Mouse (Mus musculus): ENCODE data around the gene Calr3.

The Calr3 gene

DNA sequence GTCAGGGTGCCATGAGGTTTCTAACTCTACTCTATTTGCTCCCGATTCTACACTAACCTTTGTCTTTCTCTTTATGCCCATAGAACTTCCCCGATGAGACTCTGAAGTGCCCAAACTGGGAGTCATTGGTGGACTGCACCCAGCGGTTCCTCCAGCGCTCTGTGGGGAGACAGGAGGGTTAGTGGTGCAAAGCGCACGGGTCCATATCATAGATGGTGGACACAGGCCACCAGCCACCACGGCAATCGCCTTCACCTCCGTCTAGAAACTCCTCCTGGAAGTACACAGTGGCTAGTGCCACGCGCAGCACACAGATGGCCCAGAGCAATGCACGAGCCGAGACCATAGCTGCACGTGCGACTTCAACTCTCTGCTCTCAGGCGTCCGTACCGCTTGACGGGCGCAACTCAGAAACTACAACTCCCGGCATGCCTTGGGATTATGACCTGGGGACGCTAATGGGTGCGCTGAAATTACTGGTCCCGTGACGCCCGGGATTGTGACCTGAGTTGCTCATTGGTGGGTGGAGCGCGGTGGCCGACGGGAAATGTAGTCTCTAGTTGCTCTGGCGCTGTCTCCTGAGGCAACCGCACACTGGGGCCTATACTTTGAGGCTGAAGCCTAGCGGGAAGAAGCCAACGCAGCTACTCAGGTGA, at the start of gene Calr3, which contains the start of gene 1700030K09Rik:
Calr3 (minus strand) TSS at position 533 of the 656 bp plus-strand sequence.
1700030K09Rik (plus strand) TSS at position 543 of the 656 bp plus-strand sequence.
- in situ Hi-C loops (cut with MseI, MboI) = no loop called here

- in situ Hi-C loops (cut with MseI, MboI) = no loop called here
Measured at GRCm38 (mm10) chr8:72493381-72493780, 49.7 kb upstream of the Calr3 start.

DNA sequence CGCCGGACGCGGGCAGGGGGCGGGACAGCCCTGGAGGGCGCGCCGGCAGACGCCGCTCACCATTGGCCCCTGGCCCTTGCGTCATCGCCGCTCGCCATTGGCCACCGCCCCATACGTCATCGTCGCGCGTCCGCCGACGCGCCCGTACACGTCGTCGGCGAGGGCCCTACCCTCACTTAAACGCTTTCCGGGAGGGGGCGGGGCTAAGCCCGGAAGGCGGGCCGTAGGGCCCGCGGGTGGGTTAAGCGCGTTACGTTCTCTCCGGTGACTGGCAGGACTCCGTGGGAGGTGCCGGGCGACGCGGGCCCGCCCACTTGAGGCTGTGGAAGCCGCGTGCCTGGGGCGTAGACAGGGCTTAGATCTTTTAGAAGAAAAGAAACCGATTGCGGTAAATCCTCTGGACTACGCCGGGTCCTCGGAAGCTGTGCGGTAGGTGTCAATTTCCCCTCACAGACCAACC, 49.0 kb upstream of the Calr3 start:
- in situ Hi-C loops (cut with MseI, MboI) = no loop called here

GRCm38 (mm10) chr8:72491680-72492621, 48.3 kb upstream of the Calr3 start, which contains the start of gene Slc35e1:
Gene Slc35e1 (minus strand): TSS chr8:72492614.
- in situ Hi-C loops (cut with MseI, MboI) = no loop called here

DNA sequence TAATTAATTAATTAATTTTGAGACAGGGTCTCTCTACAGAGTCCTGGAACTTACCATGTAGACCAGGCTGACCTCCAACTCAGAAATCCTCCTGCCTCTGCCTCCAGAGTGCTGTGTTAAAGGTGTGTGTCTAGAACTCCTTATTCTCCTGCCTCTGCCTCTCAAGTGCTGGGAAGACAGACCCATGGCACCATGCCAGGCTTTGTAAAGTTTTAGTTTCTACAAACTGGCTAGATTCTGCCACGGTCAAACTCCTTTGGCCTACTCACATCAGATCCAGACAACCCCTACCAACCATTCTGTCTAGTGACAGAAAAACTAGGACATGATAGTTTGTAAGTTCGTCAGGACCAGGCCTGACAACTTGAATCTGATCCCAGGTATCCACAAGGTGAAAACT, 47.3 kb upstream of the Calr3 start:
- in situ Hi-C loops (cut with MseI, MboI) = no loop called here

DNA sequence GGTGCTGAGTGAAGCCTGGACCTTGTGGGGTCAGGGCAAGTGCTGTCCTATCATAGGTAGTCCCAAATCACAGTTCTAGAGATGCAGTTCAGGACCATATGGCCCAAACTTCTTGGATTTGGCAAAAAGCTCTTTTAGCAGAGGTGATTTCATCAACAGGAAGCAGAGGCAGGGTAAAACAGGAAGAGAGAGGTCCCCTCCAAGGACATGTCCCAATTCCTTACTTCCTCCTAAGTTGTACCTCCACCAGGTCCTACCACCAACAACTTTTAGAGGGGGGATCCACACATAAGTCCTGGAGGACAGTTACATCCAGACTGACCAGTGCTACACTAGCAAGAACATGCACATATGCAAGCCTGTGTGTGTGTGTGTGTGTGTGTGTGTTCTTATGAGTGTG, 43.3 kb upstream of the Calr3 start:
- in situ Hi-C loops (cut with MseI, MboI) = no loop called here

DNA sequence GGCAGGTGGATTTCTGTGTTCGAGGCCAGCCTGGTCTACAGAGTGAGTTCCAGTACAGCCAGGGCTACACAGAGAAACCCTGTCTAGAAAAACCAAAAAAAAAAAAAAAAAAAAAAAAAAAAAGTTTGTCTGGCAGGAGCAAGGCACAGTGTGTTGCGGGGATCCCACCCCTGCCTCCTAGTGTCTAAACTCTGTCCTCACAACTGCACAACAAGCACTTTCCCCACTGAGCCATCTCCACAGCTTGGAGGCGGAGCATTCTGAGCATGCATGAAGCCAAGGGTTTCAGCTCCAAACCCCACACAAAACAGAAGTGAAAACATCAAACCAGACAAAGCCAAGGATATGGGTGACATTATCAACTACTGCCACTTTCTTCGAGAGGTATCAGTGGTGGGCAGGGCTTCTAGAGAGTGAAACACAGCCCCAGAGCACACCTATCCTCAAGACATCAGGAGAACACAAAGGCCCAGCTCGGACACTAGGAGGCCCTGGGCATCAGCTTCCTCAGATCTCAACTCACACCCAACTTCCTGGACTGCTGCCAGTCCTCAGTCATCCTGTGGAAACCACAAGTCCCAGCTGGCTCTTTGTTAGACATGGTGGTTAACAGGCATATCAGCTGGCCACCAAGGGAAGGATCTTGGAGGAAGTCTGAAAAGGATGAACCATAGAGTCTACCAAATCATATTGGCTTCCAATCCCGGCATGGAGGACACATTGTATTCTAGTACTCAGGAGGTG, 42.0 kb upstream of the Calr3 start:
- in situ Hi-C loops (cut with MseI, MboI) = no loop called here

DNA sequence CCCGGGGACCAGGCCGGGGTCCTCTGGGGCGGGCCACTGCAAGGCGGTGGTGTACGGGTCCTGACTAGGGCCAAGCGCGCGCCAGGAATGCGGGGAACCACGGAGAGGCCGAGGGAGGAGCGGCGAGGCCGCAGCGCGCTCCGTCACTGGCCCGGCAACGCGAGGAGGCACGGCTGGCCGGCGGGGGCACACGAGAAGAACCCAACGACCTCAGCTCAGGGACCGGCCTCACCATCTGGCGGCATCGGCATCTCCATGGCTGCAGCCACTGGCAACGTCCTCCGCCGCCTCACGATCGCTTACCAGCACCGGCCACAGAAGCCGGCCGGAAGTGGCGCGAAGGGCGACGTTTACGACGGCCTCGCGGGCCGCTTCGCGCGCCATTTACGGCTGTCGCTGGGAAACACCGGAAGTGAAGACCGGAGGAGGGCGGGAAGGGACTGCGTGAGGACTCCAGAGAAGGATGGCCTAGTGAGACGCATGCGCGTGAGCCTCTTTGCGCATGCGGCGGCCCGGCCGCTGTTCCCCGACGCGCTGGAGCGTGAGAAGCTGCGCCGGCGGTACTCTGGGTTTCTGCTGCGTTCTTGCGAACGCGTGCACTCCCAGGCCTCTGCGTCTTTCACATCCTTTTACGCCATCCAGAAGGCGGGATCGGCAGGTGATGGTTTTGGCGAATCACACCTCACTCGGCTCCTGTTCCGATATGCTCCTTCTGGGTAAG, 31.3 kb upstream of the Calr3 start, which contains the start of gene Cherp:
Cherp (minus strand) TSS at position 401 of the 721 bp plus-strand sequence.
- in situ Hi-C loops (cut with MseI, MboI) = no loop called here

DNA sequence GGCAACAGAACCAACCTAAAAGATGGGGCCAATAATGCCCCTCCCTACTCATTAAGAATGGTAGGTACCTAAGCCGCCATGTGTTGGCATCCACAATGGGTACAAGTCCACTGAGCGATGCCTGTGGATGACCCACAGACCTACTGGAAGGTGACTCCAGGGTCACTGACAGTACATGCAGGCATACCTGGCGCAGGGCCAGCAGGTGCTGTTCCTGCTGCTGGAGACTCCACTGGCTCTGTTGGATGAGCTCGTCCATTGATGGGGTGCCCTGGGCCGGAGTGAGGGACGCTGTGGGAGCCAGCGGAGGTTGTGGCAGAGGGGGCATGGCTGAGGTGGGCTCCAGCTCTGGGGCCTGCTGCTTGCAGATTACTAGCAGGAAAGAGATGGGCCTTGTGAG, 27.0 kb upstream of the Calr3 start:
- in situ Hi-C loops (cut with MseI, MboI) = no loop called here

DNA sequence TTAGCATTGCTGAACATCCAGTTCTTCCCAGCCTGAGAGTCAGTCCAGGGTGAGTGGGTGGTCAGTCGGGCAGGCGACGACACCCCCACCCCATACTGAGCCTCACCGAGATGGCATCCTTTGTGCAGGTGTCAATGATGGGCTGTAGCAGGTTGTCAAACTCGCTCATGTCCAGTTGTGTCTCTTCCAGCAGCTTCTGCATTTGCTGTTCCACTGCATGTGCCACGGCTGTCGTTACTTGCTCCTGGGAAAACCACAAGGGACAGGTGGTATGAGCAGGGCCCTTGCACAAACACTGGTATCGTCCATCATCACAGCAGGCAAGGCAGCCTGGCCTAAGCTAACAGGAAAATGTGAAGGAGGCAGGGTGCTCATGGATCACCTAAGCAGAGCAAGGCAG, 26.3 kb upstream of the Calr3 start:
- in situ Hi-C loops (cut with MseI, MboI) = no loop called here

- in situ Hi-C loops (cut with MseI, MboI) = no loop called here
Measured at GRCm38 (mm10) chr8:72469243-72469642, 25.6 kb upstream of the Calr3 start.

DNA sequence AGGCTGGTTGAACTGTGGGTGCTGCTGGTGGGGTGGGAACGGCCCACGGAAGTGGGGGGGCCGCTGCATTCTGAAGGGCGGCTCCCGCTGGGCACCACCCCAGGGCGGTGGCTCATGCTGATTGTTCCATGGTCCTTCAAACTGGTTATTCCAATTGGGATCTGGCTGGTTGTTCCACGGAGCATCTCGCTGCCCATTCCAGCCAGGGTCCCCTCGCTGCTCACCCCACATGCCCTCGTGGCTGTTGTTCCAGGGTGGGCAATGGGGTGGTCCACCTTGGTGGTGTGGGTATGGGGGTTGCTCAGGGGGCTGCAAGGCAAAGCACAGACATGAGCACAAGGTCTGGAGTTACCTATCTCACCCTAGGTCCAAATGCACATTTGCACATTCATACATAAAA, 20.5 kb upstream of the Calr3 start:
- in situ Hi-C loops (cut with MseI, MboI) = no loop called here

DNA sequence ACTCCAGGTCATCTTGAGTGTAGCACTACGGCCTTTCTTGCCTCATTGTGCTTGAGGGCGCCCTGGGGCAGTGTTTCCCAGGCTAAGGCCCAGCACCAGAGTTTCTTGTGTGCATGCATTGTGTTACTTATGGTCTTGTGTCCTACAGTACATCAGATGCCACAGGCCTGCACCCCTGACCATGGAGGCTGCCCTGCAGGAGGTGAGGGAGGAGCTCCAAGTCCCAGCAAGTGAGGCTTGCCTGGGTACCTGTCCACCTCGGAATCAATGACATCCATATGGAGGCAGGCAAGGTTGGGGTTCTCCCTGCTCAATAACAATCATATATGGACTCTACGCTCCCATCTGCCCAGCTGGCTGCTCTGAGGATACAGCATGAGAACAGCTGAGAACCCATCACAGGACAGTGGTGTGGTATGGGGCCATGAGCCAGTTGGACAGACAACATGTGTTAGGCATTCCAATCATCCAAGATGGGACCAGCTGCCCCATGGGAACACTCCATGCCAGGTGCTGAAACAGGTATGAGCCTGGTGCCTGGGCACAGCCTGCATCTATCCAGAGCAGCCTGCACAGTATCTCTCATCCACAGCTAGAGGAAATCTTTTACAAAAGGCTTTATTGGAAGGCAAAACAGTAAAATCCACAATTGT, 16.3 kb upstream of the Calr3 start:
- in situ Hi-C loops (cut with MseI, MboI) = no loop called here

DNA sequence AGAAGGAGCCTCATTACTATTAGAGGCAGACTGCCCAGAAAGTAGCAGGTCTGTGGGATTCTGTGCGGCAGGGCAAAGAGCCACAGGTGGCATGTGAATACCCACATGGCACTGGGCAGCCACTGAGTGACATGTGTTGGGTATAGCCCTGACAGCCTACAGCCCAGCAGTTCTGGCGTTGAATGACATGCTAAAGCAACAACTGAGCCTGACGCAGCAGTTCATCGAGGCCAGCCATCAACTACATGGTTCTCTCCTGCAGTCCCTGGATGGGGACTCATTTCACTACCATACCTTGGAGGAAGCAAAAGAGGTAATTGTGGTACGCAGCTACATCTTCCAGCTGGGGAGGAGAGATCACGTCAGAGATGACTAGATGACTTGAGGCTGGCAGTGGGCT, 14.8 kb upstream of the Calr3 start:
- in situ Hi-C loops (cut with MseI, MboI) = no loop called here

DNA sequence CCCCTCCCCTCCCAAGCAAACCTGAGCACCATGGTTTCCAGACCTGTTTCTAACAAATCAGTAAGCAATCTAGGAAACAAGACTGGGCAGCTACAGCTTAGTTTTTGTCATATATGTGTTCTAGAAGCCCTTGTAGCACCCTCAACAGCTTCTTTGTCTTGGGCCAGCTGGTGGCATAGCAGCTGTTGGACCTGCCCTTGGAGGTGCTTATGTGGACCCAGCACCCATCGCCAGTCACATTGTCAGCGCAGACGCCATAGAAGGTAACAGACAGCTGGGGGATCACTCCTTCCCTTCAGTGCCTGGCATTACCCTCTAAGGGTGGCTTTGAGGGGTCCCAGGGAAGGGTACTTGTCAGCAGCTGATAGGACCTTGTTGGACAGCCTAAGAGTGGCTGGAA, 14.1 kb upstream of the Calr3 start:
- in situ Hi-C loops (cut with MseI, MboI) = no loop called here

DNA sequence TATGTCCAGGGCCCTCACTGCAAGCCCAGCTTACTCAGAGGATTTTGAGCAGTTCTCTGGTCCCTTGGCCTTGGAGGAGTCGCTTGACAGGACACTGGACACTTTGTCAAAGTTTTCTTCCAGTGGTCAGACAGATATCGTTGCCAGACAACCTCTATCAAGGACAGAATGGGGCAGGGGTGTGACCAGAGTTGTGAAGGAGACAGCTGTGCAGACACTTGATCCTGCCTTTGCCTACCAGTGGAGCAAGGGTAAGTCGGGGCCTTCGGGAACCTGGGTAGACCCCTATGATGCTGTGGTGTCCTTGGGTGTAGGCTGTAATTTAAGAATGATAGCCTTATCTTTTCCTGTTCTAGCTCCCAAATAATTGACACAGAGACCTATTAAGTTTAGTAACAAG, 11.6 kb upstream of the Calr3 start:
- in situ Hi-C loops (cut with MseI, MboI) = no loop called here

DNA sequence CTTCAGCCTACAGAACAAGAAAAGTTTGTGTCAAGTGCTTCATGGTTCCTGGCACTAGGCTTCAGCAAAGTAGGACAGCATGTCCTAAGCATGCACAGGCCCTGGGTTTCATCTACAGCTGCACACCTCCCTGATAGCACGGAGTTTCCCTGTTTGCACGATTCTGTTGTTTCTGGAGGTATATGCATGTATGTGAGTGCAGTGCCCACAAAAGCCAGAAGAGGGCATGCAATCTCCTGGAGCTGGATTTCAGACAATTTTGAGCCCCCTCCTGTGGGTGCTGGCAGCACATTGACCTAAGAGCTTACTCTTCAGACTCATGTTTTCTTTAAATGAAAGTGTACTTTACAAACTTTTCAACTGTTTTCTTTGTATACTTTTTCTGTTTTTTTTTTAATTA, 10.2 kb upstream of the Calr3 start:
- in situ Hi-C loops (cut with MseI, MboI) = no loop called here

- in situ Hi-C loops (cut with MseI, MboI) = no loop called here
Measured at GRCm38 (mm10) chr8:72451516-72451915, 7.8 kb upstream of the Calr3 start.

DNA sequence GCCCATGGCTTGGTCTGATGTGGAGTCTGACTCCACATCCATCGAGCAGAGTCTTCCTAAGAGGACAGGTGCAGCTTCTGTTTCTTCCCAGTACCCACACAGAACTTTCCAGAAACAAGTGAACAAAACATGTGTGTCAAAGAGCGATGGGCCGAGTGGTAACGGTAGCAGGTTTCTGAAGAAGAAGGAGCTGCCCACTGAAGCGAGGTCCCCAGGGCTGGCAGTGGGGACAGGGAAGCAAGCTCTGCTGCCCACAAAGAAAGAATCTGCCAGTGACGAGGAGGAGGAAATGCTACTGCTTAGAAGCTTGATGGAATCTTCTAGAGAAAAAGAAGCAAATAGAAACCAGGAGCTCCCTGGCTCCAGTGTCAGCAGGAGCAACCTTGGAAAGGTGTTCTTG, 1.4 kb upstream of the Calr3 start:
- in situ Hi-C loops (cut with MseI, MboI) = no loop called here

DNA sequence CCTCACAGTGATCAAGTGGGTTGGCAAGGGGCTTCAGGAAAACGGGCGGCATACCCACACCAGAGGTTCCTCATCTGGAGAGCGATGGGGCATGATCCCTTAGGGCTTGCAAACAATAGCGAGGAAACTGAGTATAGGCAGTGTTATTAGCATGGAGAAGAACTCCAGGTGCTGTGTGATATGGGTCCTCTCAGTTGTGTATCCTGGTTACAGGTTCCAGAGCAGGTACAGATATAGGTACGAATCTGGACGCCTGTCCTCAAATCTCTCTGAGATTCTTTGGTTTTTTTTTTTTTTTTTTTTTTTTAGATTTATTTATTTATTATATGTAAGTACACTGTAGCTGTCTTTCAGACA, 302 bp upstream of the Calr3 start:
- in situ Hi-C loops (cut with MseI, MboI) = no loop called here

Data from mouse trophoblast stem cell (cell line).